Mouse (Mus musculus): ENCODE measurements around the gene Dut. TPM values are rescaled to one million over a fixed set of nuclear protein-coding genes. Genes with fewer than 3 reads are reported as not detected.

The Dut gene
- polyA plus RNA-seq, 1 experiment from 2014 or later, result 72.2 TPM

Other genes starting within 250 kb of the Dut start
- 4.0 and 6.9 TPM in 2 replicates for gene Slc24a5, start 179.1 kb upstream of the Dut start, polyA plus RNA-seq (2015; fragmentation: Nextera tagmentation; extraction: Ambion mirVana)
- gene Myef2, start 123.5 kb upstream of the Dut start, polyA plus RNA-seq (2015; fragmentation: Nextera tagmentation; extraction: Ambion mirVana), result 245 and 246 TPM in 2 replicates
- gene Ctxn2, start 110.5 kb upstream of the Dut start, polyA plus RNA-seq (2015; fragmentation: Nextera tagmentation; extraction: Ambion mirVana), result 4.8 and 6.1 TPM in 2 replicates
- gene Slc12a1, start 94.7 kb upstream of the Dut start, polyA plus RNA-seq (2015; fragmentation: Nextera tagmentation; extraction: Ambion mirVana), result 0.08 and 0.12 TPM in 2 replicates

Measured in neural tube, embryonic 13.5 days (tissue).